Mouse (Mus musculus) G1E (cell line): ENCODE results near the gene Zcchc4.

ENCODE experiments used
- CTCF ChIP-seq: IDR thresholded peaks from 2 replicates; pipeline ENCODE4 v1.5.1; 2012; ENCODE audit warnings: low read depth, low read length, inconsistent platforms, mixed read lengths
- POLR2AphosphoS5 ChIP-seq: IDR thresholded peaks from 2 replicates; pipeline ENCODE4 v1.6.1; 2012; ENCODE audit warnings: low read depth, low read length, inconsistent platforms; ENCODE audit not compliant: insufficient replicate concordance

GRCm38 (mm10) chr5:52775237-52775636 is at the start of gene Zcchc4:
- TF ChIP-seq CTCF: no peak
- TF ChIP-seq POLR2AphosphoS5: no peak
